Mouse (Mus musculus) midbrain, embryonic 16.5 days (tissue): ENCODE measurements at regions not wholly inside any gene's neighbourhood (a gene's known extent, or its start where the extent isn't known, plus 50 kb on each side); places are given as distances from the start of the nearest gene placed in this dataset.
"Not testable (repeated sequence)": the region's sequence is repeated elsewhere in the genome, so short reads cannot be mapped to it uniquely, and the experiment has no call there.

ENCODE experiments used
- ATAC-seq: fragments of 200-750 bp; cut with Nextera tagmentation; 2 replicates; pipeline ENCODE4 v1.8.0; 2017; ENCODE audit warnings: moderate TSS enrichment
- H3K27ac ChIP-seq: fragments of 300-500 bp; sonication (generic); 2 replicates; pipeline ENCODE4 v1.5.1; 2014; ENCODE audit warnings: mild to moderate bottlenecking, low read length, mixed read lengths
- H3K27me3 ChIP-seq: fragments of 300-500 bp; sonication (generic); 2 replicates; pipeline ENCODE4 v1.6.1; 2014; ENCODE audit warnings: low read depth, low read length, mixed read lengths; ENCODE audit not compliant: control insufficient read depth, insufficient read depth
- H3K36me3 ChIP-seq: fragments of 300-500 bp; sonication (generic); 2 replicates; pipeline ENCODE4 v1.6.1; 2014; ENCODE audit warnings: mild to moderate bottlenecking, low read length, moderate library complexity, mixed read lengths; ENCODE audit not compliant: control insufficient read depth, insufficient read depth
- H3K4me1 ChIP-seq: fragments of 300-500 bp; sonication (generic); 2 replicates; pipeline ENCODE4 v1.6.1; 2014; ENCODE audit warnings: mild to moderate bottlenecking, low read length, mixed read lengths; ENCODE audit not compliant: control insufficient read depth, insufficient read depth
- H3K4me2 ChIP-seq: fragments of 300-500 bp; sonication (generic); 2 replicates; pipeline ENCODE4 v1.6.1; 2014; ENCODE audit warnings: mild to moderate bottlenecking, low read length, mixed read lengths
- H3K4me3 ChIP-seq: fragments of 300-500 bp; sonication (generic); 2 replicates; pipeline ENCODE4 v1.5.1; 2014; ENCODE audit warnings: low read depth, mild to moderate bottlenecking, low read length, moderate library complexity, mixed read lengths
- H3K9ac ChIP-seq: fragments of 300-500 bp; sonication (generic); 2 replicates; pipeline ENCODE4 v1.6.1; 2014; ENCODE audit warnings: low read depth, low read length, mixed read lengths
- H3K9me3 ChIP-seq: fragments of 300-500 bp; sonication (generic); replicated peaks from 2 replicates; pipeline ENCODE4 v1.6.1; 2014; ENCODE audit warnings: mild to moderate bottlenecking, low read length, mixed read lengths; ENCODE audit not compliant: control insufficient read depth, poor library complexity, severe bottlenecking
- WGBS: fragments of 180-500 bp; shearing (Covaris S2); extraction: QIAGEN DNeasy Blood & Tissue Kit; methylation state at CpG from one replicate; pipeline ENCODE4 v1.1.7; 2014; 5-methylcytosine and 5-hydroxymethylcytosine counted together

DNA sequence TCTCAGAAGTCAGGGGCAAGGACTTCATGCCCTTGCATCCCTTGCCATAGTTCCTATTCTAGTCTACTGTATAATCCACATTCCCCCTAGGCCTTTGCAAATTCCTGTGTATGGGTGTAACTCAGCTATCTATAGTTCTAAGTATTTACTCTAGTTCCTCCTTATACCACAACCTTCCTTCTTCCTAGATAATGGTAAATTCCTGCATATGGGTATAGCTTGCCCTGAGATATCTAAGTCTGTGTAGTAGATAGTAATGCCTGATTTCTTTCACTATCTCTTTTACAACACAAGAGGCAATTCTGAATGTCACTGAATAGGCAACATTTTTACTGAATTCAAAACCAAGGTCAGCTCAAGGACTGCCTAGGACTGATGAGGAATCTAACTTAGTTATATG, 1000.2 kb downstream of the Kcnt2 start:
- not testable (repeated sequence) for H3K4me3 ChIP-seq, H3K27me3 ChIP-seq, H3K4me2 ChIP-seq, ATAC-seq, H3K9me3 ChIP-seq, H3K27ac ChIP-seq, H3K9ac ChIP-seq, H3K36me3 ChIP-seq, H3K4me1 ChIP-seq

DNA sequence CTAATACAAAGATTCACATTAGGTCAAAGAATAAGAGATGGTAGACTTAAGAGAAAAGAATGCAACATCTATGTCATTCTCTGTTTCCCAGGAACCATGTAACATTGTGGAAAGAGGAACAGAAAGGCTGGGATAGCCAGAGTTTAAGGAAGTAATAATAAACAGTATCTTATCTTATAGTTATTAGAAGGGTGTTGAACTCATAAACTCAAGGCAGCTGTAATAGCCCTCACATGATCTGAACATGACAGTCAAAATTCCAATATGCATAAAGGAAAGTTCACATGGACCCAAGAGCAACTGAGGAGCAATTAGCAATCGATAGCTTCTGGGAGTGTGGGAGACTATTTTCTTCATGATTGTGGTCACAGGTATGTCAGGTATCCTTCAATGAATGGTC, 1028.8 kb downstream of the Kcnt2 start:
- Histone ChIP-seq H3K4me3 (no peak overlapping the region), H3K36me3 (no peaks in the 10 kb centered on the region), H3K9me3 (no peaks in the 10 kb centered on the region), H3K4me1 (no peaks in the 10 kb centered on the region), H3K9ac (no peak overlapping the region), H3K27ac (no peak overlapping the region), H3K4me2 (no peak overlapping the region), H3K27me3 (no peaks in the 10 kb centered on the region)
- ATAC-seq, result no peak
- WGBS, result 93% methylated on average over 1 of the region's 1 CpGs

DNA sequence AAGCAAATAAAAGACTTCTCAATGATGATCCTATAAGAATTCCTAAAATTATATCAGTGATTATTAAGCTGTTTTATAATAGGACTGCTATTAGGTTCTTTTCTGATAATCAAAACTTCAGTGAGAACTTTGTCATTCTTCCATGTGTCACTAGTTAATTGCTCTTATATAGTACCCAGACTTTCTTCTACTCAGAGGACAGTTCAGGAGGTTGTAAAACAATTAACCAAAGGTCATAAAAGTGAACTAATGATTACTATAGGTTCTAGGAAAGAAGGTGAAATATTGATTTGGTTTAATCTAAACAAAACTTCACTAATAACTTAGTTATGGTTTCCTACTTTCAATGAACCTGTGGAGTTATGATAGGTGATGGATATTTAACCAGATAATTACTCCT, 1035.6 kb downstream of the Kcnt2 start:
- Histone ChIP-seq H3K36me3 (no peaks in the 10 kb centered on the region), H3K27me3 (no peaks in the 10 kb centered on the region), H3K4me2 (no peak overlapping the region), H3K9me3 (no peaks in the 10 kb centered on the region), H3K4me1 (no peaks in the 10 kb centered on the region), H3K9ac (no peak overlapping the region), H3K4me3 (no peak overlapping the region), H3K27ac (no peak overlapping the region)
- ATAC-seq, result no peak

DNA sequence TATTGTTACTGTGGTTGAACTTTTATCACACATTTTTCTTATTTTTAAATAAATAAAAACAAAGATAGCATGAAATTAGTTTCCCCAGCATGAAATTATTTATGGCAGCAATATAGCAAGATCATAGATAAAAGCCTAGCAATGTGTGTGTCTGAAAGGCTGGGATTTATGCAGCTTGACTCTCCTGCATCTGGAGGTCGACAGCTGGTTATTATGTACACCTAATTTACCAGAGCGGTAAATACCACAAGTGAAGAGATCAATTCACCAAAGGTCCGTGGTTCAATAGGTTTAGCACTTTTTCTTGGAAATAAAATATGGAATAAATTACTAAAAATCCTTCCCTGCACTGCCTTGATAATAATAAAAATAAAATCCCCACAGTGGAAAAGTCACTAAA, 1077.0 kb downstream of the Kcnt2 start:
- H3K9ac ChIP-seq, result no peak overlapping the region
- H3K4me1 ChIP-seq, result no peaks in the 10 kb centered on the region
- ATAC-seq, result no peak
- H3K27ac ChIP-seq, result no peak overlapping the region
- H3K36me3 ChIP-seq, result no peaks in the 10 kb centered on the region
- no peak overlapping the region for H3K4me3 ChIP-seq
- no peaks in the 10 kb centered on the region for H3K9me3 ChIP-seq
- H3K4me2 ChIP-seq, result no peak overlapping the region
- 33% methylated on average over 3 of the region's 3 CpGs for WGBS
- H3K27me3 ChIP-seq, result no peaks in the 10 kb centered on the region

DNA sequence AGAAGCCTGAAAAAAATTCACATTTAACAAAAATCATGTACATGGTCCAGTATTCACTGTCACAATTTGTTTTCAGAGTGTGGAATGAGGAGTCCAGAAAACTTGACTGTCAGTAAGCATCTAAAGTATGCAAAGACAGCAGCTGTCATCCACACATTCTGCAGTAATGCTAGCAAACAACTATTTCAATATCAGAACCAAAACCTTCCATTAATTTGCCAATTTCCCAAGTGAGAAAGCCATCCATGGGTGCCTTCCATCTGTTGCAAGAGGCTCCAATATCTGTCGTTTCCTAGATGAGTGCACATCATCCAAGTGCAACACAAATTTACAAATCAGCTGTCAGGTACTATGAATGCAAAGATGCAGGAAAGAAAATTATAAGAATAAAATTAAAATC, 1092.1 kb downstream of the Kcnt2 start:
- Histone ChIP-seq H3K4me3 (no peak overlapping the region), H3K27me3 (no peaks in the 10 kb centered on the region), H3K4me2 (no peak overlapping the region), H3K9ac (no peak overlapping the region), H3K36me3 (no peaks in the 10 kb centered on the region), H3K9me3 (no peaks in the 10 kb centered on the region), H3K27ac (no peak overlapping the region), H3K4me1 (no peaks in the 10 kb centered on the region)
- ATAC-seq, result no peak
- 76% methylated on average over 1 of the region's 1 CpGs for WGBS

DNA sequence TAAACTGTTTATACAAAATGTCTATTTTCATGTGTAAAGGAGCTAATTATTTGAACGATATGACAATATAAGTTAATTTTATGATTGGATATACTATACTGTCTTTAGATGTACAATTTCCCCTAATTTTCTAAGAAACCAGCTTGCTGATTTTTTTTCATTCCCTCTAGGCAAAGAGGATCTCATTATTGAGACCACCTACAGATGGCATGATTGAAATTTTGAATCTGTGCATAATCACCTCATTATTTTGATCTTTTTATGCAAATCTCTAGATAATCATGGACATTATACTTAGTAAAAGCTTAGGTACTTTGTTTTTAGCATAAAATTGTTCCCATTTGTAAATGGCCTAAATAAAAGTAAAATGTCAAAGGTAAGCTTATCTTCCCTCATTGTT, 1123.5 kb downstream of the Kcnt2 start:
- Histone ChIP-seq H3K27me3 (no peaks in the 10 kb centered on the region), H3K4me2 (no peak overlapping the region), H3K36me3 (no peaks in the 10 kb centered on the region), H3K27ac (no peak overlapping the region), H3K4me3 (no peak overlapping the region), H3K9me3 (no peaks in the 10 kb centered on the region), H3K4me1 (no peaks in the 10 kb centered on the region), H3K9ac (no peak overlapping the region)
- WGBS, result 55% methylated on average over 1 of the region's 1 CpGs
- no peak for ATAC-seq

DNA sequence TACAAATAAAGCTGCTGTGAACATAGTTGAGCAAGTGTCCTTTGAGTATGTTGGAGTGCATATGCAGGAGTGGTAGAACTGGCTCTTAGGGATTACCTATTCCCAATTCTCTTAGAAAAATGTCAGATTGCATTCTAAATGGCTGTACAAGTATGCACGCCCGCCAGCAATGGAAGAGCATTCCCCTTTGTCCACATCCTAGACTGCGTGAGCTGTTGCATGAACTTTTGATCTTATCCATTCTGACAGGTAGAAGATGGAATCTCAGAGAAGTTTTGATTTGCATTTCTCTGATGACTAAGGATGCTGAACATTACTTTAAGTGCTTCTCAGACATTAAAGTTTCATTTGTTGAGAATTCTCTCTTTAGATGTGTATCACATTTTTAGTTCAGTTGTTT, 1130.0 kb downstream of the Kcnt2 start:
- 74% methylated on average over 3 of the region's 3 CpGs for WGBS
- Histone ChIP-seq H3K4me2 (no peak overlapping the region), H3K36me3 (no peaks in the 10 kb centered on the region), H3K27me3 (no peaks in the 10 kb centered on the region), H3K9me3 (no peaks in the 10 kb centered on the region), H3K4me3 (no peak overlapping the region), H3K4me1 (no peaks in the 10 kb centered on the region), H3K27ac (no peak overlapping the region), H3K9ac (no peak overlapping the region)
- no peak for ATAC-seq

DNA sequence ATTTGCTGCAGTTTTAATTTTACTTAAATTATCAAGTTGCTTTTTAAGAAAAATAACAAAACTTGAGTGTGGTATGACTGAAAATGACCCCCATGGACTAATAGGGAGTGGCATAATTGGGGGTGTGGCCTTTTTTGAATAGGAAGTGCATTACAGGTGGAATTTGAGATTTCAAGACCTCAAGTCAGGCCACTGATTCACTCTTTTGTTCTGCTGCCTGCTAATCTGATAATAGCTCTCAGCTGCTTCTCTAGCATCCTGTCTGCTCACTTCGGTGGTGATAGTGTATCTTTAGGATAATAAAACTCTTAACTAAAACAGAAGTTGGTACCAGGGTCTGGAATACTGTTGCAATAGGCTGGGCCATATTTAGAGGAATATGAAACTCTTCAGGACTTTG, 1155.4 kb downstream of the Kcnt2 start:
- Histone ChIP-seq H3K36me3 (no peaks in the 10 kb centered on the region), H3K27me3 (no peaks in the 10 kb centered on the region), H3K4me2 (no peak overlapping the region), H3K27ac (no peak overlapping the region), H3K9me3 (no peaks in the 10 kb centered on the region), H3K9ac (no peak overlapping the region), H3K4me3 (no peak overlapping the region), H3K4me1 (no peaks in the 10 kb centered on the region)
- no peak for ATAC-seq
- WGBS, result 23% methylated on average over 1 of the region's 1 CpGs

DNA sequence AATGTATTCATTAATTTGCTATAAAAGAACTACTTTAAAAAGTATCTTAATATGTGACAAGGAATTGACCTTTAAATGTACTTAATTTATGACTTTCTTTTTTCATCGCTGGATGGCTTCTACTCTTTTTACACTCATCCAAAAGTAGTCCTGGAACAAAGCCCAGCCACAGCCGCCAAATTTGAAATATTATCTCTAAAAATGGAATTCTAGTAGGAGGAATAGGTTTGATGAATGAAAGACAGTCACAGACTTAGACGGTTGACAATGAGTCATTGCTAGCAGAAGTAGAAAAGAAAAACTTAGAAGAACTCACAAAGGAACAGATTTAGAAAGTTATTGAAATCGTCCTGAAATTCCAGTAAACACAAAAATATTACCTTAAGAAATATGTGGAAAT, 1183.7 kb downstream of the Kcnt2 start:
- Histone ChIP-seq H3K4me2 (no peak overlapping the region), H3K4me3 (no peak overlapping the region), H3K27me3 (no peaks in the 10 kb centered on the region), H3K36me3 (no peaks in the 10 kb centered on the region), H3K9me3 (no peaks in the 10 kb centered on the region), H3K9ac (no peak overlapping the region), H3K27ac (no peak overlapping the region), H3K4me1 (no peaks in the 10 kb centered on the region)
- 82% methylated on average over 4 of the region's 4 CpGs for WGBS
- no peak for ATAC-seq

DNA sequence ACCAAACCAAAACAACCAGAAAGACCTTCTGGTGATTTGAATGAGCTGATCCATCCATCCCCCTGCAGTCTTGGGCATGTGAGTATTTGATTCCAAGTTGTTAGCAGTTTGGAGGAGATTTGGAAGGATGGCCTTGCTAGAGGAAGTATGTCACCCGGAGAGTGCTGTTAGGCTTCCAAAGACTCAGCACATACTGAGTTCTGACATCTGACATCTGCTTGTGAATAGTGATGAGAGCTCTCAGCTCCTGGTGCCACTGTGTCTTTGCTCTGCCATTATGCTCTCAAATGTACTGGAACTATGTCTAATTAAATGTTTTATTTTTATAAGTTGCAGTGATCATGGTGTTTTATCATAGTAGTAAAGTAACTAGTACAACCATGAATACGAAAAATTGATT, 1184.2 kb downstream of the Kcnt2 start:
- 86% methylated on average over 2 of the region's 2 CpGs for WGBS
- no peak for ATAC-seq
- Histone ChIP-seq H3K27ac (no peak overlapping the region), H3K4me1 (no peaks in the 10 kb centered on the region), H3K36me3 (no peaks in the 10 kb centered on the region), H3K4me3 (no peak overlapping the region), H3K9me3 (no peaks in the 10 kb centered on the region), H3K4me2 (no peak overlapping the region), H3K9ac (no peak overlapping the region), H3K27me3 (no peaks in the 10 kb centered on the region)
